Mouse (Mus musculus): ENCODE data around the gene Tmbim1. TPM values are rescaled to one million over a fixed set of nuclear protein-coding genes. Genes with fewer than 3 reads are reported as not detected.
"Not testable (repeated sequence)": the region's sequence is repeated elsewhere in the genome, so short reads cannot be mapped to it uniquely, and the experiment has no call there.

Tmbim1 gene
- polyA plus RNA-seq, 1 experiment from 2014 or later, result 9.1 TPM

- H3K4me2 ChIP-seq (replicated peaks; ENCODE audit: low read depth, low read length); H3K27ac ChIP-seq (ENCODE audit: low read depth, low read length); H3K36me3 ChIP-seq (ENCODE audit: control insufficient read depth, insufficient read depth, low read length); H3K4me1 ChIP-seq (replicated peaks; ENCODE audit: control insufficient read depth, insufficient read depth, low read length); H3K4me3 ChIP-seq (ENCODE audit: low read depth, low read length); H3K9ac ChIP-seq (ENCODE audit: low read depth, low read length); ATAC-seq (ENCODE audit: low FRiP score); H3K27me3 ChIP-seq (ENCODE audit: control insufficient read depth, insufficient read depth, low read length); H3K9me3 ChIP-seq (ENCODE audit: control insufficient read depth, low read length); DNase-seq (ENCODE audit: low spot score): not testable (repeated sequence)
- 95% methylated on average over 4 of the region's 4 CpGs for WGBS
Measured at GRCm38 (mm10) chr1:74340992-74341391, 35.6 kb upstream of the Tmbim1 start.

- H3K4me3 ChIP-seq (ENCODE audit: low read depth, low read length), result no peak overlapping the region
- ATAC-seq (ENCODE audit: low FRiP score) (no peak), DNase-seq (ENCODE audit: low spot score) (no peak)
- H3K27me3 ChIP-seq (ENCODE audit: control insufficient read depth, insufficient read depth, low read length), result no peaks in the 10 kb centered on the region
- no peaks in the 10 kb centered on the region for H3K36me3 ChIP-seq (ENCODE audit: control insufficient read depth, insufficient read depth, low read length)
- H3K27ac ChIP-seq (ENCODE audit: low read depth, low read length), result no peak overlapping the region
- H3K9ac ChIP-seq (ENCODE audit: low read depth, low read length), result no peak overlapping the region
- no peak overlapping the region for H3K4me2 ChIP-seq (replicated peaks; ENCODE audit: low read depth, low read length)
- WGBS, result 97% methylated on average over 6 of the region's 6 CpGs
- no peaks in the 10 kb centered on the region for H3K9me3 ChIP-seq (ENCODE audit: control insufficient read depth, low read length)
- no peaks in the 10 kb centered on the region for H3K4me1 ChIP-seq (replicated peaks; ENCODE audit: control insufficient read depth, insufficient read depth, low read length)
Measured at GRCm38 (mm10) chr1:74340361-74340764, 34.9 kb upstream of the Tmbim1 start.

DNA sequence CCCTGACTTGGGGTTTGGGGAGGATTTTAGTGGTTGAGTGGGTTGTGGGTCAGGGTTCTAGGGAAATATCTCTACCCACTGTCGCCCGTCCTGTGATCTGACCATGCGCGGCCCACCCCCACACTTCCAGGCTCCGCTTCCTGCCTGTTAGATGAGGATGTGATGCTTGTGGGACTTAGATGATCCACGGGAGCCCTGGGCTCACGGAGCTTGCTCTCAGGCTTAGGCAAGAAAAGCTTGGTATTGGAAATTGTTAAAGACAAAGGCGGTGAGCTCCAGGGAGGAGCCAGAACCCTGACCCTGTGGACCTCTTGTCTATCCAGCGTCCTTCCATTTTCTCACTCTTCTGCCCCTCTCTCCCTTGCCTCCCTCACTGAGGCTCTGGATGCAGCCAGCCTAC lies 34.5 kb upstream of the Tmbim1 start:
- H3K9ac ChIP-seq (ENCODE audit: low read depth, low read length), result no peak overlapping the region
- H3K4me3 ChIP-seq (ENCODE audit: low read depth, low read length), result no peak overlapping the region
- no peaks in the 10 kb centered on the region for H3K4me1 ChIP-seq (replicated peaks; ENCODE audit: control insufficient read depth, insufficient read depth, low read length)
- H3K9me3 ChIP-seq (ENCODE audit: control insufficient read depth, low read length), result no peaks in the 10 kb centered on the region
- H3K27me3 ChIP-seq (ENCODE audit: control insufficient read depth, insufficient read depth, low read length), result no peaks in the 10 kb centered on the region
- no peak overlapping the region for H3K27ac ChIP-seq (ENCODE audit: low read depth, low read length)
- H3K4me2 ChIP-seq (replicated peaks; ENCODE audit: low read depth, low read length), result no peak overlapping the region
- no peak for DNase-seq (ENCODE audit: low spot score)
- ATAC-seq (ENCODE audit: low FRiP score), result no peak
- no peaks in the 10 kb centered on the region for H3K36me3 ChIP-seq (ENCODE audit: control insufficient read depth, insufficient read depth, low read length)
- WGBS, result 88% methylated on average over 9 of the region's 9 CpGs

GRCm38 (mm10) chr1:74338626-74339025 lies 33.2 kb upstream of the Tmbim1 start:
- Histone ChIP-seq H3K4me3 (ENCODE audit: low read depth, low read length) (no peak overlapping the region), H3K27ac (ENCODE audit: low read depth, low read length) (no peak overlapping the region), H3K4me2 (replicated peaks; ENCODE audit: low read depth, low read length) (no peak overlapping the region), H3K36me3 (ENCODE audit: control insufficient read depth, insufficient read depth, low read length) (no peaks in the 10 kb centered on the region), H3K4me1 (replicated peaks; ENCODE audit: control insufficient read depth, insufficient read depth, low read length) (no peaks in the 10 kb centered on the region), H3K9me3 (ENCODE audit: control insufficient read depth, low read length) (no peaks in the 10 kb centered on the region), H3K27me3 (ENCODE audit: control insufficient read depth, insufficient read depth, low read length) (no peaks in the 10 kb centered on the region), H3K9ac (ENCODE audit: low read depth, low read length) (no peak overlapping the region)
- 76% methylated on average over 4 of the region's 4 CpGs for WGBS
- DNase-seq (ENCODE audit: low spot score) (no peak), ATAC-seq (ENCODE audit: low FRiP score) (no peak)

DNA sequence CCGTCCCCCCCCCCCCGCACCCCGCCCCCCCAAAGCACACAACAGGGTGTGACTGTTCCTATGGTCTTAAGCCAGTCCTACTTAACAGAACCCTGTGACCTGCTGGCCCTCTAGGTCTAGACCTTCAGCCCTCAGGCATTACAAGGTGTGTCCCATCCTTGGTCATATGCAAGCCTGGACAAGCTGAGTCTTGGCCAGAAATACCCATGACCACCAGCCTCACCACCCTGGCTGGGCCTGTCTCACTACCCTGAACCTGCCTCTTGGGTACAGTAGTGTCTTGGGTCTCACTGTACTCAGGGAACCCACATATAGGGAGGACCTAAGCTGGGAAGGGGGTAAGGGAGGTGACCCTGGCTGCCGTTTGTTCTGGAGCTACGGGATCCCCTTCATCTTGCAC lies 32.6 kb upstream of the Tmbim1 start:
- H3K36me3 ChIP-seq (ENCODE audit: control insufficient read depth, insufficient read depth, low read length), result no peaks in the 10 kb centered on the region
- no peak overlapping the region for H3K27ac ChIP-seq (ENCODE audit: low read depth, low read length)
- 93% methylated on average over 3 of the region's 5 CpGs for WGBS
- DNase-seq (ENCODE audit: low spot score) (no peak), ATAC-seq (ENCODE audit: low FRiP score) (no peak)
- H3K9ac ChIP-seq (ENCODE audit: low read depth, low read length), result no peak overlapping the region
- H3K9me3 ChIP-seq (ENCODE audit: control insufficient read depth, low read length), result no peaks in the 10 kb centered on the region
- H3K4me3 ChIP-seq (ENCODE audit: low read depth, low read length), result no peak overlapping the region
- H3K4me1 ChIP-seq (replicated peaks; ENCODE audit: control insufficient read depth, insufficient read depth, low read length), result peaks cover 5% of the 10 kb centered on the region
- H3K27me3 ChIP-seq (ENCODE audit: control insufficient read depth, insufficient read depth, low read length), result no peaks in the 10 kb centered on the region
- no peak overlapping the region for H3K4me2 ChIP-seq (replicated peaks; ENCODE audit: low read depth, low read length)

DNA sequence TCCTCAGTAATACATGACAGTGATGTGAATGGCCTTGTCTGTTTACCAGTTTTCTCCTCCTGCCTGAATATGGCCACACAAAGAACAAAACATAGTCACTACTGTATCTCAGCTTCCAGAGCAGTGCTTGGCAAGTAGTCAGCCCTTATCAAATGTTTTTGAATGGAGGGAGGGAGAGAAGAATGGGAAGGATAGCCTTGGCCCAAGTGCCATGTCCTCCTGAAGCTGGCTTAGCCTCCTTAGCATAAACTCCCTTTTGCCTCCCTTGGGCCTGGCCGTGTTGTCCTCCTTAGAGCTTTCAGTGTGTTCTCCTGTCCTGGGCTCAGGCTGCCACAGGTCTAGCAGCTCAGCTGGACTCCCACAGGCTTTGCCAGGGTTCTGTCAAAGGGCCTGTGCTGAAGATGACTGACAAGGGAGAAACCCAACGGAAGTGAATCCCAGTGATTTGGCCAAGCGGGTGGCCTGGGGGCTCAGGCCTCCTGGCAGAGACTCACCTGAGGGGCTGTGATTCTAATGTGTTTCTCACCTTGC lies 31.9 kb upstream of the Tmbim1 start:
- ATAC-seq (ENCODE audit: low FRiP score), result no peak
- Histone ChIP-seq H3K9me3 (ENCODE audit: control insufficient read depth, low read length) (no peaks in the 10 kb centered on the region), H3K36me3 (ENCODE audit: control insufficient read depth, insufficient read depth, low read length) (no peaks in the 10 kb centered on the region), H3K4me1 (replicated peaks; ENCODE audit: control insufficient read depth, insufficient read depth, low read length) (peaks cover 6% of the 10 kb centered on the region), H3K4me3 (ENCODE audit: low read depth, low read length) (no peak overlapping the region), H3K27me3 (ENCODE audit: control insufficient read depth, insufficient read depth, low read length) (no peaks in the 10 kb centered on the region), H3K4me2 (replicated peaks; ENCODE audit: low read depth, low read length) (no peak overlapping the region), H3K9ac (ENCODE audit: low read depth, low read length) (no peak overlapping the region), H3K27ac (ENCODE audit: low read depth, low read length) (no peak overlapping the region)
- 86% methylated on average over 3 of the region's 3 CpGs for WGBS
- DNase-seq (ENCODE audit: low spot score), result no peak

DNA sequence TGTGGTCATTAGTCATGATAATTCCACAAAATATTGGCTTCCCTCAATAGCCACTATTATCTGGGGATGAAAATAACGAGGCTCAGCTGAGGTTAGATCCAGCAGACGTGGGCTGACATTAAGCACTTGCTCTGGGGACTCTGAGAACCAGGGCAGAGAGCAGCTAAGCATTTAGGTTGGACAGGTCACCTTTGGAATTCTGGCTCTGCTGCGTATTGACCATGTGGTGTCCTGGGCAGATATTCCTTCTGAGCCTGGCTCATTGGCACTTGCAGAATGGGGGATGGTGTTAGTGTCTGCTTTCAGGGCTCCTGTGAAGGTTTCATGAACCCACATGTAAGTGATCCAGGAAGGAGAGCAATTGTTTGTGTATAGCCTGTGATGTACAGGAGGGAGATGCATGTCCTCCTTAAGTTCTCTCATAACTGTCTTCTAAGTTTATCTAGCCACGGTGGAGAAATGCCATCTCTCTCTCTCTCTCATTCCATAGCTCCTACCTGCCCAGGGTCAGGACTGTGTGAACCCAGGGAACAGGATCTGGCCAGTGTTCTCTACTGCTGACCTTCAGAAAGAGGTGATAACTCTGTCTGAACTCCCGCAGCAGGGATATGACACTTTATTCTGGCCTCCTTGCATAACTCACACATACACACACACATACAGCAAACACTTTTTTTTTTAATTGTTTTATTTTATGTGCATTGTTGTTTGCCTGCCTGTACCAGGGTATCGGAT lies 30.2 kb upstream of the Tmbim1 start:
- Histone ChIP-seq H3K27ac (ENCODE audit: low read depth, low read length) (no peak overlapping the region), H3K4me2 (replicated peaks; ENCODE audit: low read depth, low read length) (no peak overlapping the region), H3K27me3 (ENCODE audit: control insufficient read depth, insufficient read depth, low read length) (no peaks in the 10 kb centered on the region), H3K9ac (ENCODE audit: low read depth, low read length) (no peak overlapping the region), H3K9me3 (ENCODE audit: control insufficient read depth, low read length) (no peaks in the 10 kb centered on the region), H3K36me3 (ENCODE audit: control insufficient read depth, insufficient read depth, low read length) (no peaks in the 10 kb centered on the region), H3K4me3 (ENCODE audit: low read depth, low read length) (no peak overlapping the region), H3K4me1 (replicated peaks; ENCODE audit: control insufficient read depth, insufficient read depth, low read length) (peaks cover 6% of the 10 kb centered on the region)
- ATAC-seq (ENCODE audit: low FRiP score), result no peak
- WGBS, result 84% methylated on average over 6 of the region's 6 CpGs
- DNase-seq (ENCODE audit: low spot score), result no peak

DNA sequence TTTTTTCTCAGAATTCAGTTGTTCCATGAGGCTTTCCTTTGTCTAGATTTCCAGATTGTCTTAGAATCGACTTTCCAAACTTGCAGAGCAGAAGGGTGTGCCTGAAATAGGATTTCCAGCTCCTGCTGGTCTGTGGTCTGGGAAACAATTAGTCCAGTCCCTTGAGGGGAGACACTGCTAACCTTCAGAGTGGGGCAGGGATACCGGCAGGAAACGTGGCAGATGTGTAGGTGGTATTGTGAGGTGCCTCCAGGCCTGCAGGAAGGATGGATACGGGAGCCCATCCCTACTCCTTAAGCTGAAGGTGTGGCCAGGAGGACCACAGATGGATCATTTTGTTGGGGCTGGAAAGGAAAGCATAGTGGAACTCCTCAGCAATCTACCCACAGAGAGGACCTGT lies 29.6 kb upstream of the Tmbim1 start:
- H3K4me1 ChIP-seq (replicated peaks; ENCODE audit: control insufficient read depth, insufficient read depth, low read length), result peaks cover 6% of the 10 kb centered on the region
- H3K27ac ChIP-seq (ENCODE audit: low read depth, low read length), result no peak overlapping the region
- DNase-seq (ENCODE audit: low spot score) (no peak), ATAC-seq (ENCODE audit: low FRiP score) (no peak)
- H3K9ac ChIP-seq (ENCODE audit: low read depth, low read length), result no peak overlapping the region
- WGBS, result 53% methylated on average over 4 of the region's 4 CpGs
- no peak overlapping the region for H3K4me3 ChIP-seq (ENCODE audit: low read depth, low read length)
- H3K9me3 ChIP-seq (ENCODE audit: control insufficient read depth, low read length), result no peaks in the 10 kb centered on the region
- H3K4me2 ChIP-seq (replicated peaks; ENCODE audit: low read depth, low read length), result no peak overlapping the region
- H3K27me3 ChIP-seq (ENCODE audit: control insufficient read depth, insufficient read depth, low read length), result no peaks in the 10 kb centered on the region
- H3K36me3 ChIP-seq (ENCODE audit: control insufficient read depth, insufficient read depth, low read length), result no peaks in the 10 kb centered on the region

DNA sequence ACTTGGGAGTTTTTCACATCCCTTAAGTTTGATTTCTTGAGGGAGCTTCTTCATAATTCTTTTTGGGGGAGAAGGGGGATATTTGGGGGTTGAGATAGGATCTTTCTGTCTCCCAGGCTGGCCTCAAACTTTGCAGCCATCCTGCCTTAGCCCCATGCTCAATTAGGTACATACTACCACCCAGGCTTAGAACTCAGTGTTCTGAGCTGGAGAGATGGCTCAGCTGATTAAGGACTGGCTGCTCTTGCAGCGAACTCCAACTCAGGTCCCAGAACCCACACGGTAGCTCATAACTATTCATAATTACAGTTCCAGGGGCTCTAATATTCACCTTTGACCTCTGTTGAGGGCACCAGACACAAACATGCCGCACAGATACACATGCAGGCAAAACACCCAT lies 29.2 kb upstream of the Tmbim1 start:
- WGBS, result 72% methylated on average over 3 of the region's 3 CpGs
- ATAC-seq (ENCODE audit: low FRiP score) (no peak), DNase-seq (ENCODE audit: low spot score) (no peak)
- no peaks in the 10 kb centered on the region for H3K36me3 ChIP-seq (ENCODE audit: control insufficient read depth, insufficient read depth, low read length)
- H3K9ac ChIP-seq (ENCODE audit: low read depth, low read length), result no peak overlapping the region
- no peaks in the 10 kb centered on the region for H3K9me3 ChIP-seq (ENCODE audit: control insufficient read depth, low read length)
- H3K4me3 ChIP-seq (ENCODE audit: low read depth, low read length), result no peak overlapping the region
- no peak overlapping the region for H3K27ac ChIP-seq (ENCODE audit: low read depth, low read length)
- H3K4me1 ChIP-seq (replicated peaks; ENCODE audit: control insufficient read depth, insufficient read depth, low read length), result peaks cover 6% of the 10 kb centered on the region
- H3K4me2 ChIP-seq (replicated peaks; ENCODE audit: low read depth, low read length), result no peak overlapping the region
- no peaks in the 10 kb centered on the region for H3K27me3 ChIP-seq (ENCODE audit: control insufficient read depth, insufficient read depth, low read length)
